Mouse (Mus musculus): Measurements from ENCODE around the gene Ercc6l2. TPM values are rescaled to one million over a fixed set of nuclear protein-coding genes. Genes with fewer than 3 reads are reported as not detected.
"Not testable (repeated sequence)": the region's sequence is repeated elsewhere in the genome, so short reads cannot be mapped to it uniquely, and the experiment has no call there.

The Ercc6l2 gene
- total RNA-seq, 1 experiment from 2014 or later = 20.7 TPM

DNA sequence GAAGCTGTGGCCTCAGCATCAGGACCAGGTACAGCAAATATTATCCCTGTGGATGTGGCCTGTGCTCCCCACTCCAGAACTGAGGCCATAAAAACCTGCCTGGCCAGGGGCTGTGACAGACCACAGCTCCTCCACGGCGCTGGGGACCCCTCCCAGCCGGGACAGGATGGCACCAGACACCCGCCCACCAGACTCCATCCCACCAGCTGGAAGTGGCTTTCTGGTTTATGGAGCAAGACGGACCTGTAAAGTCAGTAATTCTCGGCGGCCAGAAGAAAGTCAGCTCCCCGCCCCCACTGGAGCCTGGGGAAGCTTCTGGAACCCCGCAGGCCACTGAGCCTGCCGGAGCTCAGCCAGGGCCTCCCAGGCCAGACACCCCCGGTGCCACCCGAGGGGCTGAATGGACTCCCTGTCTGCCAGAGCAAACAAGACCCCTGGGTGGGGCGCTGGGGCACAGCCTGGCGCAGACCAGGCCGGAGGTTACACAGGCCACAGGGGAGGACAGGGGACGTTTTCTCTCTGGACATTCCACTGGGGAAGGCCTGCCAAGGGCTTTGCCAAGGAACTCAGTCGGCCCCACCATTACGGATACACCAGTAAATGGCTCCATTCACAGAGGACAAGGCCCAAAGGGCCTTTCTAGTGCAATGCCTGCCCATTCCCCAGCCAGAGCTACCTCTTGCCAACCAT, 103.8 kb downstream of the Ercc6l2 start:
- ATAC-seq (ENCODE audit: extremely low read depth, insufficient number of reproducible peaks, low FRiP score, poor library complexity, severe bottlenecking) = no peak

GRCm38 (mm10) chr13:63924036-63924435, 109.0 kb downstream of the Ercc6l2 start:
- not testable (repeated sequence) for ATAC-seq (ENCODE audit: extremely low read depth, insufficient number of reproducible peaks, low FRiP score, poor library complexity, severe bottlenecking)

- no peak for ATAC-seq (ENCODE audit: extremely low read depth, insufficient number of reproducible peaks, low FRiP score, poor library complexity, severe bottlenecking)
These were observed 112.3 kb downstream of the Ercc6l2 start for GRCm38 (mm10) chr13:63927326-63927725.

GRCm38 (mm10) chr13:63929351-63929750, 114.3 kb downstream of the Ercc6l2 start:
- ATAC-seq (ENCODE audit: extremely low read depth, insufficient number of reproducible peaks, low FRiP score, poor library complexity, severe bottlenecking) = no peak

DNA sequence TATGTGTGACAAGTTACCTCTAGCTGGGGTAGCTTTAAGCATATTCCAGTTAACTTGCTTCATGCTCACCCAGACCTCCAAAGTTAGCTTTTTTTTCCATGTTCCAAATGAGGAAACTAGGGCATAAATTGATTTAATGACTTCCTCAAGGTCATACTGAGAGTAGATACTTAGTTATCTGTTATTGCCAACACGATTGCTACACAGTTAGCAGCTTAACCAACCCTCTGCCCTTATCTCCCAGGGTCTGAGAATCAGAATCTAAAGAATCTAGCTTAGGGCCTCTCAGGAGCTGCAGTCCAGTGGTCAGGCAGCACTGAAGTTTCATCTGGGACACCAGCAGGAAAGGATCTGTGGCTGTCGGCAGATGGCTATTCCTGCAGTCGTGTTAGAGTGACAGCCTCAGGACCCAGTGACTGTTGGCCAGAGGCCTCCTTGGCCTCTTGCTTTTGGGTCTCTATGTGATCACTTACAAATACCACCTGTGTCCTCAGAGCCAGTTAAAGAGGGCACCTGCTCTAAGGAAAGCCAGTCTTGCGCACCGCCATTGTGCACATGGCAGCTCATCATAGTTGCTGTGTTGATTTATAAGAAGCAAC, 115.0 kb downstream of the Ercc6l2 start:
- ATAC-seq (ENCODE audit: extremely low read depth, insufficient number of reproducible peaks, low FRiP score, poor library complexity, severe bottlenecking) = no peak

DNA sequence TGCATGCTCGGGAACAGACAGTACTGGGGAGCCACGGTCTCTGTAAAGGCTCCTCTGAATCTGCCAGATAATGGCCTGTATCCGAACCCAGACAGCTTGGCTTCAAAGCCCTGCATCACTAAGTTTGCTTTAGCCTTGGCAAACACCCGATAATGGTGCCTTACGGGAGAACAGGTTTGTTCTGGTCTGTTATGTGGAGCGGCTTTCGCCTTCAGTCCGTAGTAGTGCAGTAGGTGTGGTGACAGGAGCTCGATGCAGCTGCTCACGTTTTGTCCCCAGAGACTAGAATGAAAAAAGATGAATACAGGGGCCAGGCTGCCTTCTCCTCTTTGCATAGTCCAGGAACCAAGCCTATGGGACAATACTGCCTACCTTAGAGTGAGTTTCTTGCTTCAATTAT, 115.5 kb downstream of the Ercc6l2 start:
- no peak for ATAC-seq (ENCODE audit: extremely low read depth, insufficient number of reproducible peaks, low FRiP score, poor library complexity, severe bottlenecking)

DNA sequence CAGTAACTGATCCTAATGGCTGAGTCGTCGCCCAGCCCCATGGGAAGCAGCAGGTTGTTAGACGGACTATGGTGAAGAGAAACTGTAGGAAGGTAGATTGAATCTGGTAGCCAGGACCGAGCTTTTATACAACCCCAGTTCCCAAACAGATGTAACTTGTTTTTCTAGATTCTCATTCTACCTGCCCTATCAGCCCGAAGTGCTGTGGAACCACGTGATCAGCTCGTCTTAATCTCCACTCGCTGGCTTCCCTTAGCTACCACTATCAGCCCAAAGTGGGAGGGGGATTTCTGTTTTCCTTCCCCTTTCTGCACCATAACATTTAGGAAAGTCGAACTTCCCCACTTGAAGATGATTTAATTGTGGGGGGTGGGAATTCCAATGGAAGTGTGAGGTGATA, 121.3 kb downstream of the Ercc6l2 start:
- no peak for ATAC-seq (ENCODE audit: extremely low read depth, insufficient number of reproducible peaks, low FRiP score, poor library complexity, severe bottlenecking)

DNA sequence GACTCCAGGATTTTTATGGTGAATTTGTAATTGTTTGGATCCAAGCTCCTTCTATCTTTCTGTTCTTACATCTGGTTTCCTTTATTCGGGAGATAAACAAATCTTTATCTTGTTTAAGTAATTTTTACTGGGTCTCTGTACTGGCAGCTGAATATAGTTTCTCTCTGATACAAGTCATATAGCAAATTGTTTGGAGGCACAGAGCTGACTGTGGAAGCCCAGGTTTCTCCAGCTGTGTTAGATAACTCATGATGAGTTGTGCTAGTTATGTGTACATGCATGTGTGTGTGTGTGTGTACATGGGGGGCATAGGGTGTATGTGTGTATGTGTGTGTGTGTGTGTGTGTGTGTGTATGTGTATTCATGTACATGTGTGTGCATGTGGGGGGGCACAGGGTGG, 125.2 kb downstream of the Ercc6l2 start:
- ATAC-seq (ENCODE audit: extremely low read depth, insufficient number of reproducible peaks, low FRiP score, poor library complexity, severe bottlenecking) = no peak

DNA sequence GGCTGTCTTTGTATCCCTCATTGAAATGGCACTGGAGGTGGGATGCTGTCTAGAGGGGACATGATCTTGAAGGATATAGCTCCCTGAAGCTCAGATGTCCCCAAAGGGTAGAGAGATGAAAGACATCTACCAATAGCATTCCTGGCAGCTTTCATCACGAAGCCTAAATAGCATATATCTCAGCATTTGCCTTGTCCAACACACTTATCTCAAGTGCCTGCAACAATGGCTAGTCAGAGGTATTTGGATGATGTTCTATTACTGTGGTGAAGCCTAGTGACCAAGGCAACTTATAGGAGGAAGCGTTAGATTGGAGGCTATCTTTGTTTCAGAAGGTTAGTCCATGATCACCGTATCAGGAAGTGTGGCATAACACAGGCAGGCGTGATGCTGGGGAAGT, 126.1 kb downstream of the Ercc6l2 start:
- ATAC-seq (ENCODE audit: extremely low read depth, insufficient number of reproducible peaks, low FRiP score, poor library complexity, severe bottlenecking) = no peak

DNA sequence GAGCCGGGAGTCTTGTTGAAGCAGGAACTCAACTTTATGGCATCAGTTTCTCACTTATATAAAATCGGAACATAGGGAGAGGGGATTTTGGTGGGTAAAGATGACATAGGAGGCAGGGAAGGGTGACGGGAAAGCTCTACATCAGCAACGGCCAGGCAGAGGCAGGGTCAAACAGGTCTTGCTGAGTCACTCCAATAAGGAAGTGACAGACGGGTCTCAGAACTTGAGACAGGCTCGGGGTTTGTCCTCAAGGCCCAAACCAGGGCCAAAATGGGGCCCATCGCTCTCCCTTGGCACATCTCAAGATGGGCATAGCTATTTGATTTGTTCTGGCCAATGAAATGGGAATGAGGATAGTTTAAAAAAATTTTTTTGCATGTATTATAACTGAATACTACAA, 128.6 kb downstream of the Ercc6l2 start:
- ATAC-seq (ENCODE audit: extremely low read depth, insufficient number of reproducible peaks, low FRiP score, poor library complexity, severe bottlenecking) = no peak

- ATAC-seq (ENCODE audit: extremely low read depth, insufficient number of reproducible peaks, low FRiP score, poor library complexity, severe bottlenecking) = no peak
These were observed 129.4 kb downstream of the Ercc6l2 start for GRCm38 (mm10) chr13:63944344-63945021.

Other genes with a start within 250 kb of the Ercc6l2 start
- gene Ptch1, start 241.6 kb upstream of the Ercc6l2 start, total RNA-seq (2017) = 6.3 and 6.8 TPM in 2 replicates

Measured in neutrophil, adult 5-6 weeks (primary cell).